Mouse (Mus musculus): Measurements from ENCODE around the gene 9130019O22Rik. TPM values are rescaled to one million over a fixed set of nuclear protein-coding genes. Genes with fewer than 3 reads are reported as not detected.
A peak's percentile ranks its signal among the peaks of the same experiment; 100 is the strongest.
"Not testable (repeated sequence)": the region's sequence is repeated elsewhere in the genome, so short reads cannot be mapped to it uniquely, and the experiment has no call there.

9130019O22Rik gene
- polyA plus RNA-seq, 1 experiment from 2014 or later: 7.9 TPM

DNA sequence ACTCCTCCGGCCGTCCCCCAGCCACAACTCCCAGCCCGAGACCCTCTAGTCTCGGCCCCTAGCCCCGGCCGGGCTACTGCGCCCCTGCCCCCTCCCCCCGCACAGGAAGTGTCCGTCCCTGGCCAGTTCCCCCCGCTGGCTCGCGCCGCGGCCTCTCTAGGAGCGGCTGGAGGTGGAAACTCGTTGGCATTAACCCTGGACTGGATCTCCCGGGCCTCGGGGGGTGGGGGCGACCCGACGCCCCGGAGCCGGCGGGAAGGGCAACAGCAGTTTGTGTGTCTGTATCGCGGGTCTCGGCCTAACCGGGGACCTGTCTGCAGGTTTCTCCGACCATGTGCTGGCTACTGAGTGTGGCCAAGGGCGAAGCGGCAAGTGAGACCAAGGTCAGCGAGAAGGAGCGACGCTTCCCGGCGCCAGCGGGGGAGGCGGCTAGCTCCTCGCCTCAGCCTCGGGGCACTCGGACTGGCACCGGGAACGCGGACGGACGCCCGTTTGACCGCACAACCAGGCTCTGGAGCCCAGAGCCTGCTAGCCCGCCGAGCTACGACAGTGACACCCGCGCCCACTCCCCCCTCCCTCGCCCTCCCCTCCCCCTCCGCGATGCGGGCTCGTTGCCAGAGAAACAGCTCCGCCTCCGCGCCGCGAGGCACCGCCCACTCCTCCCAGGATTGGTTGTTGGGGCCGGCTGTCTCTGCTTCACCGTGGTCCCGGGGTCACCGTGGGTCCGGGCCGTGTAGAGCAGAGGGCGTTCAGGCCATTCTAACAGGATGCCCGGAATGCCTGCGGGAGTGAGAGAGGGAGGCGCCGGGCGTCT is 41.2 kb downstream of the 9130019O22Rik start, which contains the start of gene Zfp768:
Gene Zfp768, minus strand, starts transcription at position 78 of the 814 bp plus-strand sequence.
- Histone ChIP-seq H3K27ac (peak within 1 kb of the TSS; percentile 97), H3K36me3 (peaks cover 26% of the 10 kb centered on the region), H3K4me3 (peak within 1 kb of the TSS; percentile 97), H3K27me3 (no peaks in the 10 kb centered on the region), H3K9me3 (no peaks in the 10 kb centered on the region), H3K4me2 (peak within 1 kb of the TSS; percentile 82), H3K9ac (peak within 1 kb of the TSS; percentile 98), H3K4me1 (peaks cover 25% of the 10 kb centered on the region)
- ATAC-seq (ENCODE audit: borderline replicate concordance, extremely low read depth, low FRiP score, low TSS enrichment): peak; percentile 91
- under 1% methylated on average over 75 of the region's 76 CpGs for WGBS

DNA sequence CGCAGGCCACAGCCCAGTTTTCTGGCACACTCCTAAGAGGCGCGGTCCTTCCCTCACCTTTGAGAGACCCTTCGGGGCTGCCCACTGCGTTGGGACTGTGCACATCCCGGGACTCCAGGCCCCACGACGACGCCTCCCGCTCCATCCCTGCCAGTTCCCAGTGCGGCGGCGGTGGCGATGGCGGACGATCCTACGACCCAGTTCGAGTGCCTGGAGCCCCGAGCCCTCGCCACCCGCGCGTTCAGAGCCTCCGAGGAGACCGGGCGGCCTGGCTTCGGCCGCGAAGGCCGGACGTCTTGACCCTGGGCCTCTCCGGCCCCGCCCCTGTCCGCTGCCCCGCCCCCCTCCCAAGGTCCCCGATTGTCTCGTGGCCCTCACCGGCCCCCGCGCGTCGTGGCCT is 41.9 kb downstream of the 9130019O22Rik start:
- peak overlapping the region; percentile 82 for H3K4me2 ChIP-seq
- no peaks in the 10 kb centered on the region for H3K9me3 ChIP-seq
- peak overlapping the region; percentile 97 for H3K4me3 ChIP-seq
- H3K4me1 ChIP-seq: peaks cover 25% of the 10 kb centered on the region
- H3K27me3 ChIP-seq: no peaks in the 10 kb centered on the region
- peak overlapping the region; percentile 98 for H3K9ac ChIP-seq
- under 1% methylated on average over 42 of the region's 42 CpGs for WGBS
- H3K27ac ChIP-seq: peak overlapping the region; percentile 97
- peak; percentile 51 for ATAC-seq (ENCODE audit: borderline replicate concordance, extremely low read depth, low FRiP score, low TSS enrichment)
- H3K36me3 ChIP-seq: peaks cover 26% of the 10 kb centered on the region

DNA sequence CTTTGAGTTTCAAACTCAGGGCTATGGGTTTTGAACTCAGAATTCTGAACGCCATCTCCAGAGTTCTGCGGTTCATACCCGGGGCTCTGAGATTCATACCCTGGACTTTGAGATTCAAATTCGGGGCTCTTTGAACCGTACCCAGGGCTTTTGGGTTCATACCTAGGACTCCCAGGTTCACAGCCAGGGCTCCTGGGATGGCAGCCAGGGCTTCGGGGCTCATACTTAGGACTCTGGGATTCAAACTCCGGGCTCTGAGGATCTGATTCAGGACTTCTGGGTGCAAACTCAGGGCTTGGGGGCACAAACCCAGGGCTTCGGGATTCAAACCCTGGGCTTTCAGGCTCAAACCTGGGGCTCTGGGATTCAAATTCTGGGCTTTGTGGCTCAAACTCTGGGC is 42.6 kb downstream of the 9130019O22Rik start:
- Histone ChIP-seq H3K4me1 (peaks cover 25% of the 10 kb centered on the region), H3K9ac (peak overlapping the region; percentile 98), H3K4me2 (peak overlapping the region; percentile 82), H3K36me3 (peaks cover 26% of the 10 kb centered on the region), H3K27me3 (no peaks in the 10 kb centered on the region), H3K9me3 (no peaks in the 10 kb centered on the region), H3K4me3 (peak overlapping the region; percentile 97), H3K27ac (no peak overlapping the region)
- 85% methylated on average over 8 of the region's 8 CpGs for WGBS
- ATAC-seq (ENCODE audit: borderline replicate concordance, extremely low read depth, low FRiP score, low TSS enrichment): no peak

DNA sequence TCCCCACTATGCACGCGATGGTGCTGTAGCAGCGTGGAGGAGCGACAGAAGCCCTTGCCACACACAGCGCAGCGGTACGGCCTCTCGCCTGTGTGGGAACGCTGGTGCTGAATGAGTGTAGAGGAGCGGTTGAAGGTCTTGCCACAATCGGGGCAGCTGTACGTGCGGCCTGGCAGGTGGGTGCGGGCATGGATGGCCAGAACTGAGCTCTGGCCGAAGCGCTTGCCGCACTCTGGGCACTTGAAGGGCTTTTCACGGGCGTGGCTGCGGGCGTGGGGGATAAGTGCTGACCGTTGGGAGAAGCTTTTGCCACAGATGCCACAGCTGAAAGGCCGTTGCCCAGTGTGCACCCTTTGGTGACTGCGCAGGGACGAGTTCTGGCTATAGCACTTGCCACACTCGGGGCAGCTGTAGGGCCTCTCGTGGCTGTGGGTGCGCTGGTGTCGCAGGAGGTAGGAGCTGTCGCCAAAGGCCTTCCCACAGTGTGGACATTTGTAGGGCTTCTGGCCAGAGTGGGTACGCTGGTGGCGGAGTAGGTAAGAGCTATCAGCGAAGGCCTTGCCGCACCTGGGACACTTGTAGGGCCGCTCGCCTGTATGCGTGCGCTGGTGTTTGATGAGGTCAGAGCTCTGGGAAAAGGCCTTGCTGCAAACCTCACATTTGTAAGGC is 43.5 kb downstream of the 9130019O22Rik start:
- H3K27ac ChIP-seq: no peak overlapping the region
- WGBS: 90% methylated on average over 38 of the region's 38 CpGs
- no peak for ATAC-seq (ENCODE audit: borderline replicate concordance, extremely low read depth, low FRiP score, low TSS enrichment)

DNA sequence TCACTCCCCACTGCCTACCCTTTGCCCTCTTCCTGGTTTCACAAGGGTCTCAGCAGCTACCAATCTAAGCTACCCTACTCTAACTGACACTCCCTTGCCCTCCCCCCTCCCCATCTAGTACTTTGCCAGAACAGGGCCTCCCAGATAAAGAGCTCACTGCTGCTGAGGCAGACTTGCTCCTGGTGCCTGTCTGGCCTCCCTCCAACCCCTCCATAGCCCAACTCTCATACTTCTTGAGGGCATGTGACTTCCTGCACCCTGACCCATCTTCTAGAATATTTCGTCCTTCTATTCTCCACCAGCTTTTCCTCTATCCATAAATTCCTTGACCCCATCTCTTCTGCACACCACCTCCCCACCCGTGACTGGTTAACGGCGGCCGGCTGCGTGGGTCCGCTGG is 44.1 kb downstream of the 9130019O22Rik start:
- Histone ChIP-seq H3K9ac (no peak overlapping the region), H3K4me1 (peaks cover 25% of the 10 kb centered on the region), H3K27me3 (no peaks in the 10 kb centered on the region), H3K4me2 (no peak overlapping the region), H3K27ac (no peak overlapping the region), H3K9me3 (no peaks in the 10 kb centered on the region), H3K36me3 (peaks cover 26% of the 10 kb centered on the region), H3K4me3 (no peak overlapping the region)
- WGBS: 88% methylated on average over 7 of the region's 7 CpGs
- ATAC-seq (ENCODE audit: borderline replicate concordance, extremely low read depth, low FRiP score, low TSS enrichment): no peak

More for the DNA sequence above, 43.5 kb downstream of the 9130019O22Rik start:
- H3K4me3 ChIP-seq: no peak overlapping the region
- no peak overlapping the region for H3K4me2 ChIP-seq
- no peak overlapping the region for H3K9ac ChIP-seq
- peaks cover 25% of the 10 kb centered on the region for H3K4me1 ChIP-seq
- H3K27me3 ChIP-seq: no peaks in the 10 kb centered on the region
- peaks cover 26% of the 10 kb centered on the region for H3K36me3 ChIP-seq
- H3K9me3 ChIP-seq: no peaks in the 10 kb centered on the region

DNA sequence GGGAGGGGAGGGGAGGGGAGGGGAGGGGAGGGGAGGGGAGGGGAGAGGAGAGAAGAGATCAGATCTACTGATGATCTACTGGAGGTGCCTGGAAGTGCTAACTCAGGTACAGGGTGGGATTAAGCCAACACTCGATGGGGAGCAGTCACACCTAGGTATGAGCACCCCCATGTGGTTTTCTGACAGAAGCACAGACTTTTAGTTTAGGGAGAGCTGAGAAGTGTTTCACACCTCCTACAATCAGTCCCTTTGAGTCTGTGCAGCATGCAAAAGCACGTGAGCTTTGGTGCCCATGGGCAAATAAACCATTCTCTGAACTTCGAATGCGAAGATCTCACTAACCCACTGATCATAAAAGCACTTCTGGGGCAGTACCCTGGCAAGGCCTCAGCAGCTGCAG is 44.6 kb downstream of the 9130019O22Rik start:
- 60% methylated on average over 4 of the region's 4 CpGs for WGBS
- Histone ChIP-seq H3K4me1 (peaks cover 25% of the 10 kb centered on the region), H3K27ac (no peak overlapping the region), H3K36me3 (peaks cover 26% of the 10 kb centered on the region), H3K9me3 (no peaks in the 10 kb centered on the region), H3K27me3 (no peaks in the 10 kb centered on the region), H3K4me3 (no peak overlapping the region), H3K9ac (no peak overlapping the region), H3K4me2 (no peak overlapping the region)
- ATAC-seq (ENCODE audit: borderline replicate concordance, extremely low read depth, low FRiP score, low TSS enrichment): no peak

DNA sequence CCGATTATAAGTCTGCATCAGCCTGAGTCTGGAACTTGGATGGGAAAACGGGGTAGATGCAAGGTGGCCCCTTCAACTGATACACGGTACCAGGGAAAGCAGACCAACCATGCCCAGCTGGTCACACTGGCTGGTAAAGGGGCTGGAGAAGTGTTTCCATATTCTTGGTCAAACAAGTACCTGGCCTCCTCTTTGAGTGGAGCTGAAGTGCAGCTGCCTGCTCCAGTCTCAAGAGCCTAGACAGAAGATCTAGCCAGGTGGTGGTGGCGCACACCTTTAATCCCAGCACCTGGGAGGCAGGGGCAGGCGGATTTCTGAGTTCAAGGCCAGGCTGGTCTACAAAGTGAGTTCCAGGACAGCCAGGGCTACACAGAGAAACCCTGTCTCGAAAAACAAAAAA is 45.1 kb downstream of the 9130019O22Rik start:
- 90% methylated on average over 6 of the region's 6 CpGs for WGBS
- not testable (repeated sequence) for H3K27ac ChIP-seq; H3K27me3 ChIP-seq; H3K9me3 ChIP-seq; H3K4me3 ChIP-seq; ATAC-seq (ENCODE audit: borderline replicate concordance, extremely low read depth, low FRiP score, low TSS enrichment); H3K9ac ChIP-seq; H3K4me2 ChIP-seq
- peaks cover 26% of the 10 kb centered on the region for H3K36me3 ChIP-seq
- H3K4me1 ChIP-seq: peaks cover 21% of the 10 kb centered on the region

DNA sequence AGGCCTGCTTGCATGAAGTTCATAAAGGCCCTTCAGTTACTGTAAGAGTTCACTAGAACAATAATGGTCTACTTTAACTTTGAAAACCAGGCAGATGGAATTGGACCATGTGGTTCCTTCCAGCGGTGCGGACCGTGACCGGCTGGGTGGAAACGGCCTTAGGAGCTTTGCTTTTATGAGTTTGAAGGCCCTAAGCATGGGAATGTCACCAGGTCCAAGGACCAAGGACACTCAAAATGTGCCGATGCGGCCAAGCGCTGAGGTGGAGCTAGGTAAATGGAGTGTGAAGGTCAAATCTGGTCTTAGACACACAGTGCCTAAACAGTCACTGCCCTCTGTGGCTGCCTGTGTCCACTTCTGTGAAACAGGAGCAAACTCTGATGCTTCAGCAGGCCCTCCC is 45.6 kb downstream of the 9130019O22Rik start:
- H3K9ac ChIP-seq: no peak overlapping the region

DNA sequence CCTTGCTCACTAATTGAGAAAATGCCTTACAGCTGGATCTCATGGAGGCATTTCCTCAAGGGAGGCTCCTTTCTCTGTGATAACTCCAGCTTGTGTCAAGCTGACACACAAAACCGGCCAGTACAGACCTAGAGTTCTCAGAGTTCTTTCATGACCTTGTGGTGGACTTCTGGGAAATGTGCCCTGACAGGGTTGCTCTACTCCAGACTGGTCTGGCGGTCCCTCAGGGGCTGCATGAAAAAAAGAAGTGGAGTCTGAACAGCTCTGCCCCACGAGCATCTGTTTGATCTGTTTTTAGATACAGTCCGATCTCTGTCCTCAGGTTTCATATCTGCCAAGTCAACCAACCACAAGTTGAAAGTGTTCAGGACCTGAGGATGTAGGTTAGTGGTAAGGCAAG is 49.3 kb downstream of the 9130019O22Rik start:
- Histone ChIP-seq H3K4me2 (no peak overlapping the region), H3K36me3 (0 out of 2 replicates have a peak, but pooled peaks cover 11% of the 10 kb centered on the region), H3K9me3 (no peaks in the 10 kb centered on the region), H3K27ac (no peak overlapping the region), H3K4me1 (no peaks in the 10 kb centered on the region), H3K9ac (no peak overlapping the region), H3K4me3 (no peak overlapping the region), H3K27me3 (no peaks in the 10 kb centered on the region)
- 60% methylated on average over 4 of the region's 4 CpGs for WGBS
- no peak for ATAC-seq (ENCODE audit: borderline replicate concordance, extremely low read depth, low FRiP score, low TSS enrichment)

More for the DNA sequence above, 45.6 kb downstream of the 9130019O22Rik start:
- Histone ChIP-seq H3K4me1 (peaks cover 18% of the 10 kb centered on the region), H3K9me3 (no peaks in the 10 kb centered on the region), H3K27me3 (no peaks in the 10 kb centered on the region), H3K4me3 (no peak overlapping the region), H3K4me2 (no peak overlapping the region), H3K27ac (no peak overlapping the region), H3K36me3 (peaks cover 26% of the 10 kb centered on the region)
- no peak for ATAC-seq (ENCODE audit: borderline replicate concordance, extremely low read depth, low FRiP score, low TSS enrichment)
- WGBS: 97% methylated on average over 8 of the region's 8 CpGs

DNA sequence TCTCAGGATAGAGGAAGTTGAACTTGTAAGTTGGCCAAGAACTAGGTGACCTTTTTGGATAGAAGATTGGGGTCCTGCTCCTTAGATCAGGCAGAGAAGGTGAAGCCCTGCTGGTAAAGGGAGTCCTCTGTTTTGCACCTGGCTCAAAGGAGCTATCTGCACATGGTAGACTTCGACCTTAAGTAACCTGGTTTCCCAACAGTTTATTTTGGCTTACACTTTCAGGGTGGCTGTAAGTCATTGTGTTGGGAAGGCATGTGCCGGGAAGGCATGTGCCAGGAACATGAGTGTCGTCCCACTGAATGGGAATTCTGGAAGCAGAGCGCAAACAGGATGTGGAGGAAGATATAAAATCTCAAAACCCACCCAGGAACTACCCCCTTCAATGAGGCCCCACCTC is 51.4 kb downstream of the 9130019O22Rik start:
- Histone ChIP-seq H3K27ac (no peak overlapping the region), H3K36me3 (no peaks in the 10 kb centered on the region), H3K9ac (no peak overlapping the region), H3K4me3 (no peak overlapping the region), H3K4me1 (no peaks in the 10 kb centered on the region), H3K27me3 (no peaks in the 10 kb centered on the region), H3K9me3 (no peaks in the 10 kb centered on the region), H3K4me2 (no peak overlapping the region)
- 68% methylated on average over 4 of the region's 4 CpGs for WGBS
- ATAC-seq (ENCODE audit: borderline replicate concordance, extremely low read depth, low FRiP score, low TSS enrichment): no peak

DNA sequence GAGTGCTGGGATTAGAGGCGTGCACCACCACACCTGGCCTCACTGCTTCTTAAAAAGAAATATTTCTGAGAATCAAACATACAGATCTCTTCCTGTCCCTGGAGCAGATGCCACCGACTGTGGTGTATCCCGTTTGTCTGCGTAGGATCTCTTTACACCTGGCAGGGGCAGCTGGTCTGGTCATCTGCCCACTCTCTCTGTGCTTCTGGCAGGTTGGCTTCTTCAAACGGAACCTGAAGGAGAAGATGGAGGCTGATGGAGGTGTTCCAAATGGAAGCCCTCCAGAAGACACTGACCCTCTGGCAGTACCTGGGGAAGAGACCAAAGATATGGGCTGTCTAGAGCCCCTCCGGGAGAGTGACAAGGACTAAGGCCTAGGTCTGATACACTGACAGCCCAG is 53.7 kb downstream of the 9130019O22Rik start:
- H3K4me2 ChIP-seq: no peak overlapping the region
- H3K27me3 ChIP-seq: no peaks in the 10 kb centered on the region
- no peaks in the 10 kb centered on the region for H3K4me1 ChIP-seq
- no peak overlapping the region for H3K9ac ChIP-seq
- 71% methylated on average over 6 of the region's 6 CpGs for WGBS
- H3K9me3 ChIP-seq: no peaks in the 10 kb centered on the region
- no peak overlapping the region for H3K4me3 ChIP-seq
- ATAC-seq (ENCODE audit: borderline replicate concordance, extremely low read depth, low FRiP score, low TSS enrichment): no peak
- H3K27ac ChIP-seq: no peak overlapping the region
- H3K36me3 ChIP-seq: no peaks in the 10 kb centered on the region
